Mouse (Mus musculus): ENCODE measurements around the gene Dnmbp. TPM values are rescaled to one million over a fixed set of nuclear protein-coding genes. Genes with fewer than 3 reads are reported as not detected.
A peak's percentile ranks its signal among the peaks of the same experiment; 100 is the strongest.

The Dnmbp gene
- total and polyA plus RNA-seq, 3 experiments: 0.07 to 0.33 TPM; not detected in 1

GRCm38 (mm10) chr19:43882895-43883573 lies 57.0 kb downstream of the Dnmbp start:
- no peaks in the 10 kb centered on the region for H3K4me1 ChIP-seq (ENCODE audit: insufficient read depth, low read depth, low read length)
- ATAC-seq (ENCODE audit: extremely low read depth, insufficient number of reproducible peaks, low FRiP score, poor library complexity, severe bottlenecking) (no peak), DNase-seq (ENCODE audit: low spot score) (no peak)
- TF ChIP-seq CTCF (IDR thresholded peaks at IDR 0.05; ENCODE audit: low read depth, low read length): no peak
- no peak for TF ChIP-seq POLR2AphosphoS5 (IDR thresholded peaks at IDR 0.05; ENCODE audit: insufficient replicate concordance, low read depth, low read length)
- no peak for TF ChIP-seq GATA2 (IDR thresholded peaks at IDR 0.05; ENCODE audit: borderline replicate concordance, low read depth, low read length)
- TF ChIP-seq GATA1 (IDR thresholded peaks at IDR 0.05; ENCODE audit: borderline replicate concordance, low read length): no peak
- no peak for TF ChIP-seq TAL1 (conservative IDR thresholded peaks at IDR 0.05; ENCODE audit: low read depth, low read length)
- peaks cover 2% of the 10 kb centered on the region; the same call in 1 of the 2 replicates for H3K9me3 ChIP-seq (replicated peaks)
- no peaks in the 10 kb centered on the region for H3K36me3 ChIP-seq (replicated peaks)
- no peak overlapping the region for H3K4me3 ChIP-seq (ENCODE audit: low read depth, low read length)
- peaks cover 4% of the 10 kb centered on the region for H3K27me3 ChIP-seq (ENCODE audit: insufficient read depth, low read length)

GRCm38 (mm10) chr19:43881615-43882014 lies 58.4 kb downstream of the Dnmbp start:
- Histone ChIP-seq H3K27me3 (ENCODE audit: insufficient read depth, low read length) (peaks cover 4% of the 10 kb centered on the region), H3K4me3 (ENCODE audit: low read depth, low read length) (no peak overlapping the region), H3K36me3 (replicated peaks) (no peaks in the 10 kb centered on the region), H3K9me3 (replicated peaks) (peaks cover 2% of the 10 kb centered on the region; the same call in 1 of the 2 replicates), H3K4me1 (ENCODE audit: insufficient read depth, low read depth, low read length) (no peaks in the 10 kb centered on the region)
- TF ChIP-seq POLR2AphosphoS5 (IDR thresholded peaks at IDR 0.05; ENCODE audit: insufficient replicate concordance, low read depth, low read length): no peak
- no peak for TF ChIP-seq GATA2 (IDR thresholded peaks at IDR 0.05; ENCODE audit: borderline replicate concordance, low read depth, low read length)
- TF ChIP-seq CTCF (IDR thresholded peaks at IDR 0.05; ENCODE audit: low read depth, low read length): peak; percentile 25; the same call in 1 of the 2 replicates
- TF ChIP-seq TAL1 (conservative IDR thresholded peaks at IDR 0.05; ENCODE audit: low read depth, low read length): no peak
- no peak for TF ChIP-seq GATA1 (IDR thresholded peaks at IDR 0.05; ENCODE audit: borderline replicate concordance, low read length)
- ATAC-seq (ENCODE audit: extremely low read depth, insufficient number of reproducible peaks, low FRiP score, poor library complexity, severe bottlenecking) (no peak), DNase-seq (ENCODE audit: low spot score) (no peak)

- Histone ChIP-seq H3K27me3 (ENCODE audit: insufficient read depth, low read length) (peaks cover 4% of the 10 kb centered on the region), H3K36me3 (replicated peaks) (no peaks in the 10 kb centered on the region), H3K4me1 (ENCODE audit: insufficient read depth, low read depth, low read length) (no peaks in the 10 kb centered on the region), H3K4me3 (ENCODE audit: low read depth, low read length) (no peak overlapping the region), H3K9me3 (replicated peaks) (peaks cover 2% of the 10 kb centered on the region; the same call in 1 of the 2 replicates)
- ATAC-seq (ENCODE audit: extremely low read depth, insufficient number of reproducible peaks, low FRiP score, poor library complexity, severe bottlenecking): no peak
- no peak for DNase-seq (ENCODE audit: low spot score)
- TF ChIP-seq TAL1 (conservative IDR thresholded peaks at IDR 0.05; ENCODE audit: low read depth, low read length) (no peak), POLR2AphosphoS5 (IDR thresholded peaks at IDR 0.05; ENCODE audit: insufficient replicate concordance, low read depth, low read length) (no peak), GATA2 (IDR thresholded peaks at IDR 0.05; ENCODE audit: borderline replicate concordance, low read depth, low read length) (no peak), GATA1 (IDR thresholded peaks at IDR 0.05; ENCODE audit: borderline replicate concordance, low read length) (no peak), CTCF (IDR thresholded peaks at IDR 0.05; ENCODE audit: low read depth, low read length) (no peak)
These were observed 59.6 kb downstream of the Dnmbp start for GRCm38 (mm10) chr19:43880420-43880819.

- Histone ChIP-seq H3K9me3 (replicated peaks) (peaks cover 2% of the 10 kb centered on the region; the same call in 1 of the 2 replicates), H3K4me3 (ENCODE audit: low read depth, low read length) (no peak overlapping the region), H3K27me3 (ENCODE audit: insufficient read depth, low read length) (peaks cover 5% of the 10 kb centered on the region), H3K4me1 (ENCODE audit: insufficient read depth, low read depth, low read length) (no peaks in the 10 kb centered on the region), H3K36me3 (replicated peaks) (no peaks in the 10 kb centered on the region)
- no peak for TF ChIP-seq GATA1 (IDR thresholded peaks at IDR 0.05; ENCODE audit: borderline replicate concordance, low read length)
- no peak for TF ChIP-seq TAL1 (conservative IDR thresholded peaks at IDR 0.05; ENCODE audit: low read depth, low read length)
- no peak for TF ChIP-seq GATA2 (IDR thresholded peaks at IDR 0.05; ENCODE audit: borderline replicate concordance, low read depth, low read length)
- TF ChIP-seq POLR2AphosphoS5 (IDR thresholded peaks at IDR 0.05; ENCODE audit: insufficient replicate concordance, low read depth, low read length): no peak
- no peak for TF ChIP-seq CTCF (IDR thresholded peaks at IDR 0.05; ENCODE audit: low read depth, low read length)
- DNase-seq (ENCODE audit: low spot score) (no peak), ATAC-seq (ENCODE audit: extremely low read depth, insufficient number of reproducible peaks, low FRiP score, poor library complexity, severe bottlenecking) (no peak)
These were observed 60.4 kb downstream of the Dnmbp start for GRCm38 (mm10) chr19:43879401-43880212.

GRCm38 (mm10) chr19:43878111-43879092 lies 61.6 kb downstream of the Dnmbp start:
- TF ChIP-seq TAL1 (conservative IDR thresholded peaks at IDR 0.05; ENCODE audit: low read depth, low read length) (no peak), POLR2AphosphoS5 (IDR thresholded peaks at IDR 0.05; ENCODE audit: insufficient replicate concordance, low read depth, low read length) (no peak), CTCF (IDR thresholded peaks at IDR 0.05; ENCODE audit: low read depth, low read length) (no peak), GATA1 (IDR thresholded peaks at IDR 0.05; ENCODE audit: borderline replicate concordance, low read length) (no peak), GATA2 (IDR thresholded peaks at IDR 0.05; ENCODE audit: borderline replicate concordance, low read depth, low read length) (no peak)
- DNase-seq (ENCODE audit: low spot score): no peak
- H3K9me3 ChIP-seq (replicated peaks): peaks cover 2% of the 10 kb centered on the region; the same call in 1 of the 2 replicates
- no peak overlapping the region for H3K4me3 ChIP-seq (ENCODE audit: low read depth, low read length)
- ATAC-seq (ENCODE audit: extremely low read depth, insufficient number of reproducible peaks, low FRiP score, poor library complexity, severe bottlenecking): no peak
- H3K27me3 ChIP-seq (ENCODE audit: insufficient read depth, low read length): peaks cover 8% of the 10 kb centered on the region; the same call in 1 of the 2 replicates
- H3K4me1 ChIP-seq (ENCODE audit: insufficient read depth, low read depth, low read length): no peaks in the 10 kb centered on the region
- no peaks in the 10 kb centered on the region for H3K36me3 ChIP-seq (replicated peaks)

All from G1E (cell line).